Mouse (Mus musculus): Measurements from ENCODE around the gene Gpc1. TPM values are rescaled to one million over a fixed set of nuclear protein-coding genes. Genes with fewer than 3 reads are reported as not detected.

Gpc1 gene
- total and polyA plus RNA-seq, 3 experiments, result 0.05 to 0.55 TPM; not detected in 1

GRCm38 (mm10) chr1:92874011-92874410, 42.6 kb downstream of the Gpc1 start:
- Histone ChIP-seq H3K27ac (ENCODE audit: insufficient read depth, low read depth) (no peak overlapping the region), H3K9me3 (replicated peaks; ENCODE audit: low read length) (peaks cover 6% of the 10 kb centered on the region), H3K4me1 (ENCODE audit: control insufficient read depth in 1 of 2, insufficient read depth in 2 of 2) (no peaks in the 10 kb centered on the region), H3K79me2 (replicated peaks; ENCODE audit: control insufficient read depth, extremely low read depth, insufficient read depth, poor library complexity, severe bottlenecking) (no peaks in the 10 kb centered on the region), H3K4me3 (replicated peaks in 1 of 3; ENCODE audit: low read depth in 2 of 3, low read length in 2 of 3, poor library complexity in 1 of 3) (no peak overlapping the region), H3K36me3 (replicated peaks in 1 of 2; ENCODE audit: control insufficient read depth in 1 of 2, insufficient read depth in 1 of 2, low read length in 1 of 2) (no peaks in the 10 kb centered on the region), H3K4me2 (ENCODE audit: insufficient read depth, low read depth, poor library complexity, severe bottlenecking) (no peak overlapping the region), H3K27me3 (replicated peaks) (peaks cover 95% of the 10 kb centered on the region), H3K9ac (ENCODE audit: insufficient read depth, low read depth) (no peak overlapping the region)
- dilution Hi-C loops (cut with MboI; ENCODE audit: extremely low pct_ligation_motif_present, extremely low pct_unique_long_range_greater_than_20kb, low sequenced_read_pairs), result no loop called here
- in situ Hi-C loops (cut with MboI; ENCODE audit: low pct_ligation_motif_present, low pct_unique_long_range_greater_than_20kb, low sequenced_read_pairs), result no loop called here
- TF ChIP-seq UBTF (IDR thresholded peaks at IDR 0.05; ENCODE audit: low read depth, low read length), result no peak
- DNase-seq (ENCODE audit: extremely low read depth), result no peak

DNA sequence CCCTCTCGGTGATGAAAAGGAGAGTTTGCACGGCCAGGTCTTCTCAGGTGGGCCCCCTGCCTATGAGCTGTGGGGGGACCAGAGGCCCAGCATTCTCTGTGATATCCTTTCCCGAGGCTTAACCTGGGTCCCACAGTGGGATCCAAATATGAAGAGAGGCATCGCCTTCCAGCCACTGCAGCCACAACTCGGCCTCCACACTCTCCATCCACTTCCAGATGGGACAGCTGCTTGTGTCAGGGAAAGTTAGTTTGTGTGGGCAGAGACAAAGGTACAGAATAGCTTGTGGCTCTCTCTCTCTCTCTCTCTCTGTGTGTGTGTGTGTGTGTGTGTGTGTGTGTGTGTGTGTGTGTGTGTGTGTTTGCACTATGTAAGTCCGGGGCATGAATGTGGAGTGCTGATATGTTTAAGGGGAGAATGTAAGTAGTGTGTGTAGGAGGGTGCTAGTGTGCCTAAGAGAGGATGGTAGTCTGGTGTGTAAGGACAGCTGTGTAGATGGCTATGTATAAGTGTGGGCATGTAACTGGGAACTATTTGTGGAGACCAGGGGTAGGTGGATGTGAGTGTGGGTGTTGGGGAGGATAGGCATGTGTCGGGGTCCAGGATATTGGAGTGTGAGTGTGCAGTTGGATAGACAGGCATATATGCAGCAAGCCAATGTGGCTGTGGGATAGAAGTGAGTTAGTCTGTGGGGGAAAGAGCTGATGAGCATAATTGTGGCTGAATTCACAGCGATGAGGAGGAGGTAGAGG, 44.1 kb downstream of the Gpc1 start:
- dilution Hi-C loops (cut with MboI; ENCODE audit: extremely low pct_ligation_motif_present, extremely low pct_unique_long_range_greater_than_20kb, low sequenced_read_pairs), result no loop called here
- Histone ChIP-seq H3K27me3 (replicated peaks) (peaks cover 95% of the 10 kb centered on the region), H3K9ac (ENCODE audit: insufficient read depth, low read depth) (no peak overlapping the region), H3K9me3 (replicated peaks; ENCODE audit: low read length) (peaks cover 6% of the 10 kb centered on the region), H3K79me2 (replicated peaks; ENCODE audit: control insufficient read depth, extremely low read depth, insufficient read depth, poor library complexity, severe bottlenecking) (no peaks in the 10 kb centered on the region), H3K4me1 (ENCODE audit: control insufficient read depth in 1 of 2, insufficient read depth in 2 of 2) (no peaks in the 10 kb centered on the region), H3K4me2 (ENCODE audit: insufficient read depth, low read depth, poor library complexity, severe bottlenecking) (no peak overlapping the region), H3K36me3 (replicated peaks in 1 of 2; ENCODE audit: control insufficient read depth in 1 of 2, insufficient read depth in 1 of 2, low read length in 1 of 2) (no peaks in the 10 kb centered on the region), H3K4me3 (replicated peaks in 1 of 3; ENCODE audit: low read depth in 2 of 3, low read length in 2 of 3, poor library complexity in 1 of 3) (no peak overlapping the region), H3K27ac (ENCODE audit: insufficient read depth, low read depth) (no peak overlapping the region)
- DNase-seq (ENCODE audit: extremely low read depth), result no peak
- TF ChIP-seq POLR2A (IDR thresholded peaks at IDR 0.05; ENCODE audit: low read depth, low read length) (no peak), HCFC1 (IDR thresholded peaks at IDR 0.05; ENCODE audit: low read depth, low read length) (no peak), GABPA (IDR thresholded peaks at IDR 0.05; ENCODE audit: insufficient replicate concordance, low read depth, low read length) (no peak), E2F4 (IDR thresholded peaks at IDR 0.05; ENCODE audit: insufficient replicate concordance, low read depth, low read length) (no peak), TBP (conservative IDR thresholded peaks at IDR 0.05; ENCODE audit: low read depth, low read length) (no peak), CTCF (conservative IDR thresholded peaks at IDR 0.05 in 1 of 2, IDR thresholded peaks at IDR 0.05 in 1 of 2; ENCODE audit: low read depth in 2 of 2, low read length in 2 of 2) (no peak), MAX (IDR thresholded peaks at IDR 0.05; ENCODE audit: low read length) (no peak), IRF4 (IDR thresholded peaks at IDR 0.05; ENCODE audit: low read depth, low read length) (no peak), MAZ (IDR thresholded peaks at IDR 0.05; ENCODE audit: low read depth, low read length) (no peak), CHD1 (IDR thresholded peaks at IDR 0.05; ENCODE audit: low read depth, low read length) (no peak), MEF2A (IDR thresholded peaks at IDR 0.05; ENCODE audit: borderline replicate concordance, low read depth, low read length) (no peak), MXI1 (IDR thresholded peaks at IDR 0.05; ENCODE audit: low read depth, low read length) (no peak), MYC (IDR thresholded peaks at IDR 0.05; ENCODE audit: low read depth, low read length) (no peak), SIN3A (IDR thresholded peaks at IDR 0.05; ENCODE audit: low read length) (no peak), ETS1 (conservative IDR thresholded peaks at IDR 0.05; ENCODE audit: low read depth, low read length) (no peak)
- in situ Hi-C loops (cut with MboI; ENCODE audit: low pct_ligation_motif_present, low pct_unique_long_range_greater_than_20kb, low sequenced_read_pairs), result no loop called here

Measured in CH12.LX (cell line).